15 mouse cellular contexts compared by ENCODE assay signal in genomic region chr11:102480897-102481296, GRCm38 (mm10). TPM values are rescaled to one million over a fixed set of nuclear protein-coding genes. Genes with fewer than 3 reads are reported as not detected.
DNase-seq lines count a peak whose midpoint lies in the region; ATAC-seq and TF ChIP-seq lines count a peak whose summit lies in the region.
"Had no signal": no experiment of that assay in that cellular context is flagged by ENCODE, and none has a peak within 500 bp of the region (broad histone marks: within the 10 kb centered on the region; RNA-seq: fewer than 3 reads in every experiment).

No protein-coding gene starts in this region.

- H3K4me3 ChIP-seq in forebrain, postnatal 0 days (ENCODE audit: low read depth, low read length), result no peak overlapping the region
- no peak overlapping the region for H3K4me3 ChIP-seq in forebrain, embryonic 13.5 days
- H3K4me3 ChIP-seq in kidney, adult 2 months (ENCODE audit: insufficient read depth, low read depth, low read length), result no peak overlapping the region
- peak overlapping the region; percentile 76 for H3K4me3 ChIP-seq in megakaryocyte, embryonic 14.5 days (replicated peaks)
- H3K4me3 ChIP-seq: hindbrain, embryonic 12.5 days; myocyte had no signal

- ATAC-seq in forebrain, postnatal 0 days, result no peak
- ATAC-seq in forebrain, embryonic 13.5 days, result no peak
- ATAC-seq in megakaryocyte, adult 5-6 weeks (ENCODE audit: poor library complexity, severe bottlenecking), result no peak
- ATAC-seq: forebrain, embryonic 14.5 days had no signal

- H3K36me3 ChIP-seq in forebrain, postnatal 0 days (ENCODE audit: insufficient read depth), result peaks cover 55% of the 10 kb centered on the region
- H3K36me3 ChIP-seq in forebrain, embryonic 13.5 days (ENCODE audit: poor library complexity, severe bottlenecking), result peaks cover 69% of the 10 kb centered on the region
- H3K36me3 ChIP-seq in kidney, adult 2 months (ENCODE audit: control insufficient read depth, insufficient read depth, low read length), result peaks cover 12% of the 10 kb centered on the region
- H3K36me3 ChIP-seq in megakaryocyte, embryonic 14.5 days (replicated peaks; ENCODE audit: low read length), result peaks cover 91% of the 10 kb centered on the region

- peak; percentile 60 for TF ChIP-seq CTCF in forebrain, postnatal 0 days (IDR thresholded peaks at IDR 0.05; ENCODE audit: low read depth)
- TF ChIP-seq CTCF in kidney, adult 2 months (conservative IDR thresholded peaks at IDR 0.05; ENCODE audit: insufficient read depth, insufficient read length, low read depth, low read length), result peak; percentile 23; the same call in 1 of the 2 replicates
- peak; percentile 43; the same call in 1 of the 2 replicates for TF ChIP-seq CTCF in brain, embryonic 14.5 days (IDR thresholded peaks at IDR 0.05; ENCODE audit: borderline replicate concordance, extremely low read depth, insufficient read depth, insufficient read length)

- WGBS in forebrain, postnatal 0 days, result 81% methylated on average over 4 of the region's 4 CpGs
- WGBS in forebrain, embryonic 13.5 days, result 85% methylated on average over 4 of the region's 4 CpGs
- 94% methylated on average over 4 of the region's 4 CpGs for WGBS in kidney, adult 2 months

- H3K4me1 ChIP-seq in forebrain, postnatal 0 days (ENCODE audit: insufficient read depth), result no peaks in the 10 kb centered on the region
- H3K4me1 ChIP-seq in forebrain, embryonic 13.5 days, result no peaks in the 10 kb centered on the region
- no peaks in the 10 kb centered on the region for H3K4me1 ChIP-seq in kidney, adult 2 months (ENCODE audit: control insufficient read depth, insufficient read depth, low read length)
- peaks cover 79% of the 10 kb centered on the region for H3K4me1 ChIP-seq in megakaryocyte, embryonic 14.5 days
- H3K4me1 ChIP-seq: hindbrain, embryonic 12.5 days had no signal

- H3K9me3 ChIP-seq in forebrain, postnatal 0 days (ENCODE audit: low read length), result no peaks in the 10 kb centered on the region
- H3K9me3 ChIP-seq in forebrain, embryonic 13.5 days (replicated peaks), result no peaks in the 10 kb centered on the region
- peaks cover 23% of the 10 kb centered on the region for H3K9me3 ChIP-seq in megakaryocyte, embryonic 14.5 days
- H3K9me3 ChIP-seq: hindbrain, embryonic 12.5 days had no signal

- no peak overlapping the region for H3K9ac ChIP-seq in forebrain, postnatal 0 days
- no peak overlapping the region for H3K9ac ChIP-seq in forebrain, embryonic 13.5 days
- H3K9ac ChIP-seq: hindbrain, embryonic 12.5 days had no signal

- peak; percentile 20 for DNase-seq in forebrain, postnatal 0 days
- no peak for DNase-seq in kidney, adult 2 months
- no peak for DNase-seq in kidney, postnatal 14 days
- DNase-seq in brain, embryonic 14.5 days (ENCODE audit: low read depth), result no peak
- DNase-seq in layer of hippocampus, adult 18-20 months (ENCODE audit: low spot score in 2 of 2), result no peak
- DNase-seq: adrenal gland, postnatal 14 days; cerebellum, postnatal 10 days; kidney, adult 18-20 months; spleen, adult 18-20 months had no signal

- no peak overlapping the region for H3K27ac ChIP-seq in forebrain, postnatal 0 days (ENCODE audit: low read depth, low read length)
- no peak overlapping the region for H3K27ac ChIP-seq in forebrain, embryonic 13.5 days
- no peak overlapping the region for H3K27ac ChIP-seq in kidney, adult 2 months (ENCODE audit: insufficient read depth, low read depth, low read length)
- H3K27ac ChIP-seq: hindbrain, embryonic 12.5 days had no signal

- H3K27me3 ChIP-seq in forebrain, postnatal 0 days (ENCODE audit: insufficient read depth, low read length), result no peaks in the 10 kb centered on the region
- H3K27me3 ChIP-seq in forebrain, embryonic 13.5 days, result no peaks in the 10 kb centered on the region
- H3K27me3 ChIP-seq in kidney, adult 2 months (replicated peaks; ENCODE audit: control insufficient read depth, insufficient read depth, low read length), result no peaks in the 10 kb centered on the region
- H3K27me3 ChIP-seq in megakaryocyte, embryonic 14.5 days (replicated peaks), result no peaks in the 10 kb centered on the region
- H3K27me3 ChIP-seq: hindbrain, embryonic 12.5 days had no signal

- no peak overlapping the region for H3K4me2 ChIP-seq in forebrain, postnatal 0 days (ENCODE audit: low read depth)
- H3K4me2 ChIP-seq in forebrain, embryonic 13.5 days, result no peak overlapping the region
- H3K4me2 ChIP-seq: hindbrain, embryonic 12.5 days had no signal

- TF ChIP-seq POLR2A in kidney, adult 2 months (IDR thresholded peaks at IDR 0.05; ENCODE audit: low read depth, low read length), result no peak
- TF ChIP-seq POLR2A in brain, embryonic 14.5 days (IDR thresholded peaks at IDR 0.05; ENCODE audit: borderline replicate concordance, extremely low read depth, insufficient read depth, insufficient read length, poor library complexity, severe bottlenecking), result no peak

RNA-seq across cellular contexts. Expression of gene Itga2b, which starts 11.0 kb away (rescaled TPM):
- 2.2 and 3.7 TPM in 2 replicates for total RNA-seq in forebrain, postnatal 0 days (2014; rRNA removed)
- 8.7 and 12.4 TPM in 2 replicates for polyA plus RNA-seq in forebrain, postnatal 0 days (2015; fragmentation: Nextera tagmentation; extraction: Ambion mirVana)
- 2.9 and 3.8 TPM in 2 replicates for polyA plus RNA-seq in forebrain, embryonic 13.5 days (2015; fragmentation: Nextera tagmentation; extraction: Ambion mirVana)
- polyA plus RNA-seq in kidney, adult 2 months (2012; rRNA removed), result 14.9 and 16.0 TPM in 2 replicates
- polyA plus RNA-seq in megakaryocyte, embryonic 14.5 days (2012; ENCODE audit: insufficient read depth, low replicate concordance), result 3,342 and 4,614 TPM in 2 replicates
- 13.2 and 16.0 TPM in 2 replicates for total RNA-seq in megakaryocyte, adult 5-6 weeks (2015)
- total RNA-seq in megakaryocyte, adult 5-6 weeks (2017), result 13.2 and 17.9 TPM in 2 replicates
- polyA plus RNA-seq in brain, embryonic 14.5 days (2012; rRNA removed), result 4.8 and 5.3 TPM in 2 replicates
- 1 to 10 TPM; 1.2 to 3.9 TPM for total RNA-seq in layer of hippocampus, adult 18-20 months (2021)

RNA-seq across cellular contexts. Expression of gene Fam171a2, which starts 33.4 kb away (rescaled TPM):
- 351 and 361 TPM in 2 replicates for total RNA-seq in forebrain, postnatal 0 days (2014; rRNA removed)
- polyA plus RNA-seq in forebrain, postnatal 0 days (2015; fragmentation: Nextera tagmentation; extraction: Ambion mirVana), result 26.2 and 26.9 TPM in 2 replicates
- polyA plus RNA-seq in forebrain, embryonic 13.5 days (2015; fragmentation: Nextera tagmentation; extraction: Ambion mirVana), result 8.5 and 9.3 TPM in 2 replicates
- 18.9 and 20.4 TPM in 2 replicates for polyA plus RNA-seq in kidney, adult 2 months (2012; rRNA removed)
- 1.7 and 1.8 TPM in 2 replicates for polyA plus RNA-seq in megakaryocyte, embryonic 14.5 days (2012; ENCODE audit: insufficient read depth, low replicate concordance)
- total RNA-seq in megakaryocyte, adult 5-6 weeks (2015), result 0.09 TPM in 1 of 2 replicates, not detected in the other
- not detected in 2 replicates for total RNA-seq in megakaryocyte, adult 5-6 weeks (2017)
- polyA plus RNA-seq in brain, embryonic 14.5 days (2012; rRNA removed), result 221 and 276 TPM in 2 replicates
- 100 to 1,000 TPM; 106 to 111 TPM for total RNA-seq in layer of hippocampus, adult 18-20 months (2021)

RNA-seq across cellular contexts. Expression of gene Grn, which starts 50.8 kb away (rescaled TPM):
- total RNA-seq in forebrain, postnatal 0 days (2014; rRNA removed), result 49.5 and 66.2 TPM in 2 replicates
- polyA plus RNA-seq in forebrain, postnatal 0 days (2015; fragmentation: Nextera tagmentation; extraction: Ambion mirVana), result 72.3 and 86.6 TPM in 2 replicates
- 49.5 and 53.9 TPM in 2 replicates for polyA plus RNA-seq in forebrain, embryonic 13.5 days (2015; fragmentation: Nextera tagmentation; extraction: Ambion mirVana)
- 184 and 195 TPM in 2 replicates for polyA plus RNA-seq in kidney, adult 2 months (2012; rRNA removed)
- 44.1 and 152 TPM in 2 replicates for polyA plus RNA-seq in megakaryocyte, embryonic 14.5 days (2012; ENCODE audit: insufficient read depth, low replicate concordance)
- 509 and 566 TPM in 2 replicates for total RNA-seq in megakaryocyte, adult 5-6 weeks (2015)
- 201 and 225 TPM in 2 replicates for total RNA-seq in megakaryocyte, adult 5-6 weeks (2017)
- polyA plus RNA-seq in brain, embryonic 14.5 days (2012; rRNA removed), result 33.2 and 53.0 TPM in 2 replicates
- 10 to 100 TPM; 62.4 to 64.6 TPM for total RNA-seq in layer of hippocampus, adult 18-20 months (2021)

Comparison
In these comparisons a context has a peak if more than half of its experiments do, and no peak if none do; other contexts are left out.
1. RNA of gene Itga2b, which starts 11.0 kb away (polyA plus RNA-seq): 3,342 to 4,614 TPM in megakaryocyte, embryonic 14.5 days; 14.9 to 16.0 TPM in kidney, adult 2 months, 8.7 to 12.4 TPM in forebrain, postnatal 0 days, 4.8 to 5.3 TPM in brain, embryonic 14.5 days and 2.9 to 3.8 TPM in forebrain, embryonic 13.5 days; every median in the first group is over 100 times any median in the second.
2. Peak in every context shown above with its lines, with median percentiles within 50 percentile points of each other: CTCF ChIP-seq.